Mouse (Mus musculus) activated CD4-positive, CD25-positive, alpha-beta regulatory T cell, adult 4 months (primary cell): ENCODE measurements at regions not wholly inside any gene's neighbourhood (a gene's known extent, or its start where the extent isn't known, plus 50 kb on each side); places are given as distances from the start of the nearest gene placed in this dataset.
"Not testable (repeated sequence)": the region's sequence is repeated elsewhere in the genome, so short reads cannot be mapped to it uniquely, and the experiment has no call there.

ENCODE experiments used
- ATAC-seq: one replicate; pipeline ENCODE4 v1.8.0; 2017

DNA sequence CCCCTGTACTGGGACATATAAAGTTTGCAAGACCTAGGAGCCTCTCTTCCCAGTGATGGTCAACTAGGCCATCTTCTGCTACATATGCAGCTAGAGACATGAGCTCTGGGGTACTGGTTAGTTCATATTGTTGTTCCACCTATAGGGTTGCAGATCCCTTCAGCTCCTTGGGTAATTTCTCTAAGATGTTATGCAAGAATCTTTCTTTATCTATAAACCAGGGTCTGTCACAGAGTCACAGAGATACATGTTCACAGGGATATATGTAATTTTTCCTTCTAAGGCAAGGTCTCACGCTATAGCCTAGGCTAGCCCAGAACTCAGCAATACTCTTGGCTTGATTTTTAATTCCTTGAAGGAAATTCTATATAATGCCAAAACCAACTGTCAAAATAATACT lies 56.9 kb downstream of the Zfp36l1 start:
- not testable (repeated sequence) for ATAC-seq

DNA sequence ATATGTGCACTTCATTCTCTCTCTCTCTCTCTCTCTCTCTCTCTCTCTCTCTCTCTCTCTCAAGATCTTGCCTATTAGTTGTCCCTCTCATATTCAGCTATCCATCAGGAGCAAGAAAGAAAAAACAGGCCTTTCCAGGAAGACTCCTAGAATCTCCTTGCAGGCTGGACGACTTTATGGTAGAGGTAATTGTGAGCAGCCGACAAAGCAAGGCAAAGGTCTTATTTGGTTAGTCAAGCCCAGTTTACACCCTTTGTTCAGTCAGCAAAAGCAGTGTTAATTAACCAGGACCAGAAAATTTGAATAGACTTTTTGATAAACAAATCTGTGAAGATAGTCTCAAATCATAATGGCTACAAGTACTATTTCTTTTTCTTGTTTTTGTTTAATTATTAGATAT lies 57.4 kb downstream of the Zfp36l1 start:
- ATAC-seq, result no peak

- no peak for ATAC-seq
Observed at GRCm38 (mm10) chr12:80054655-80055037, 58.2 kb downstream of the Zfp36l1 start.

DNA sequence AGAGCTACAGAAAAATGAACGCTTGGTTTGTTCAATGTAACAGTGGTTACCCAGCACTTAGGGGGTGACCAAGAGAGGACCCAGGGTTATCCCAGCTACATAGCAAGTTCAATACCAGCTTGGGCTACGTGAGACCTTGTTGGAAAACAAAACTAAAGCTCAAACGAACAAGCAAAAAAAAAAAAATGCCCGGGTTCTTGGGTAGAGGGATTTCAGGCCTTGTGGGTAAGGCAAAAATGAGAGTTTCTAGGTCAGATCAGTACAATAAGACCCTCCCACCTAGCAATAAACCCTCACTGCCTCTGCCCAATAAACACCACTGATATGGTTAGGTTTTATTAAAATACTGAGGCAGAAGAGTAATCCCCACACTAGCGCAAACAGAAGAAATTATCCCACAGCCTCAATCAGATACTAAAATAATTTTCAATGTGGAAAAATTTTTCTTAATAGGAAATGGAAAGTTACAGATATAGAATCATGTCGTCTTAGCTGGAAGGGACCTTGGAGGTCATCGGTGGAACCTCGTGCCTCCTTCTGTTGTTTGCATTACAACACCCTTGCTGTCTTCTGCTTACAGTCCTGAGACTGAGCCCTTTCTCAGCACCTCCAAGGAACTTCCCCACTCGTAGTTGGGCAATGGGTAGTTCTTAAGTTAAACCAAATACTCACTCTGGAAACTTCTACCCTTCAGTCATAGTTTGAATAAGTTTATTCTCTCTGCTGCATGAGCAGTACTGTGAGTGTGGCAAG lies 58.7 kb downstream of the Zfp36l1 start:
- ATAC-seq, result no peak

GRCm38 (mm10) chr12:80048215-80048979 lies 64.4 kb downstream of the Zfp36l1 start:
- ATAC-seq, result no peak

DNA sequence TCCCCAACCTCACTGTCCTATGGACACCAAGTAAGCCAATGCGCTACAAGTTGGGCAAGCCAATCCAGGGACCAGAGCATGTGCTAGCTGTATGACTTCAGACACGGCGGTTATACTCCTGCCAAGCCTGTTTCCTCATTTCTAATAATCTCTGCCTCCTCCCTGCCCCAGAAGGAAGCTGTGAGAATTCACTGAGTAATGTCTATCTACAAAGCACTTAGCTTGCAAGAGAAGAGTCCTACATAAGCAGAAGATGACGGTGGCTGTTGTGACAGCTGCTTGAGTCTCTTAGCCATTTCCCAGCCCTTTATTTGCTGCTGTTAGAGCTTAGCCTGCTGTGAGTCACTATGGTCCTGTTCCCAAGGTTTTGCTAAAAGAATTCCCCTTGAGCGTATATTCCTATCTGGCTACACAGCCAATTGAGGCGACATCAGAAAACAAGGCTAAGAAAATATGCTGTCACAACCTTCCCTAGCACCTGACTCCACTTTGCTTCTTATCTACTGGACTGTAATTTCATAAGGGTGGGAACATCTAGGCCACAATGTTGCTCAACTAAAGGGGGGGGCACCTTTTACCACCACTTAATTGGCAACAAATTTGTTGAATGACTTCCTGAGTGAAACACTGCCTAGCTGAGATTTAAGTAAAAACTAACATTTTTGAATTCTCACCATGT lies 66.0 kb downstream of the Zfp36l1 start:
- no peak for ATAC-seq

GRCm38 (mm10) chr12:80041510-80042324 lies 71.1 kb downstream of the Zfp36l1 start:
- ATAC-seq, result no peak

- no peak for ATAC-seq
Observed at GRCm38 (mm10) chr12:80041012-80041411, 71.8 kb downstream of the Zfp36l1 start.

DNA sequence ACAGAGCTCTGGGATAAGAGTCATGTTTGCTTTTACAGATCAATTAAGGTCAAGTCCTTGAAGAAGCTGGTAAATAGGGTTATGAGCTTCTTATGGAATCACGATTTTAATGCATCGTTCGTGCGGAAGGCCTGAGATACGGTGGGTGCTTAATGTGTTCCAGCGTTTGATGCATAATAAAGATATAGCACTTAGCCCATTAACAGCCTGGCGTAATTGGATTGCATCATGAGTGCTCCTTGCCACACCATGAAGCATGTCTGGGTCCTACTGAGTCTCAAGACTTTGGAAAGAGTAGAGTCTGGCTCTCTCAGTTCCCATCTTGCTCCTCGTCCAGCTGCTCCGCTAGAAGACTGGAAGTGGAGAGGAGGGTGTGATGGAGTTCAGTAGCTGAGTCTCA lies 72.6 kb downstream of the Zfp36l1 start:
- no peak for ATAC-seq

GRCm38 (mm10) chr12:80039150-80039549 lies 73.7 kb downstream of the Zfp36l1 start:
- no peak for ATAC-seq

- ATAC-seq, result no peak
Observed at GRCm38 (mm10) chr12:80035500-80036271, 77.1 kb downstream of the Zfp36l1 start.

- ATAC-seq, result no peak
Observed at GRCm38 (mm10) chr12:80034963-80035411, 77.8 kb downstream of the Zfp36l1 start.

DNA sequence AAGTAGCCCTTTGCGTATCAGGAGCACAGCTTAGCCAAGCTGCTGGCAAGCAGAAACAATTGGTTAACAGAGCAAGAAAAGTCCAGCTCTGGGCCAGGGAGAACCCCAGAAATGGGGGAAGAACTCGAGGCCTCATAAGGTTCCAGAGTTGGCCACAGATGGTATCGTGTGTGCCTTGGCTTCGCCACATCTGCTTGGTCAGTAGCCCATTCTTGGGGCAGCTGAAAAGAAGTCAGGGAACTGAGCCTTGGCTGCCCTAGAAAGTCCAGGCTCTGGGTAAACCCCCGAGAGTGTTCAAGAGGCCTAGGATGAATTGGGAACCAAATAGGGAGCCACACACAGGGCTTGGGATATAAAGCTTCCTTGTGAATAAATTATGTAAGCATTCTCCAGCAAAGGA lies 78.7 kb downstream of the Zfp36l1 start:
- ATAC-seq, result no peak

GRCm38 (mm10) chr12:80032520-80032919 lies 80.3 kb downstream of the Zfp36l1 start:
- ATAC-seq, result no peak

GRCm38 (mm10) chr12:80028301-80028700 lies 84.5 kb downstream of the Zfp36l1 start:
- no peak for ATAC-seq

- ATAC-seq, result no peak
Observed at GRCm38 (mm10) chr12:80023107-80024078, 89.4 kb downstream of the Zfp36l1 start.

DNA sequence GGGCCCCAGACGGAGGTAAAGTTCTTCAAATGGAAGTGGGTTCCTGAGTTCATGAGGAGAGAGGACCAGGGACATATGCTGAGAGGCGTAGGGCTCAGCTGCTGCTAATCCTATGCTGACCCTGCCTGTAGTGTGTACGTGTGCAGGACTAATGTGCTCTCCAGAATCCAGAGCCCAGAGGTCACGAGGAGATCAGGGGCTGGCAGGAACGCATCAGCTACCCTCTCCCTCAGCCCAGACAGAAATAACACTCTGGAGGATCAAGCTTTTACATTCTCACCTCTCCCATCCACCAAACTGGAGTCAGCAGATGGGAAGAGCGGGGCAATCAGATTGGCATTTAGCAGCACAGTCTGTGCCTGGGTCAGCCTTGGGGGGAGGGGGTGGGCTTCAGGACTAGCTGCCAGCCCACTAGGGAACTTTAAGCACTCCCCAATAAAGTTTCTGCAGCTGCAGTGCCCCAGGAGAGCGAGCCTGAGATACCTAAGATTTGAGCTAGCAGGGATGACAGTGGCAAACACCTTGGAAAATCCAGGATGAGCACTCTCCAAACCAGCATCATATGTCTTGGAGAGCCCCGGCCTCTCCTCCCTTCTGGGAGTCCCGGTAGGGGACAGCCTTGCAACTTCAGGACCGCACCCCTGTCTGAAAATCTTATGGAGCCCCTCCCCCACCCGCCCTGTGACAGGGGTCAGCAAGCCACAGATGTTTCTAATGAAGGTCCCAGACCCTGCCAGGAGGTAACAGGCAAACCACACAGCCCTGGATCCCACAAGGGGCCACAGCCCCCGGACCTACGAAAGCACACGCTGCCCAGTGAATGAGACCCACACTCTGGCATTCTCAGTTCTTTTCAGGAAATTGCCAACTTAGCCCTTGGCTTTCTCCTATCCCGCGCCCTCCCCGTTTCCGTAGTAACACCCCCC lies 90.4 kb downstream of the Zfp36l1 start:
- ATAC-seq, result no peak

- no peak for ATAC-seq
Observed at GRCm38 (mm10) chr12:80021030-80021473, 91.8 kb downstream of the Zfp36l1 start.

- no peak for ATAC-seq
Observed at GRCm38 (mm10) chr12:80018086-80018485, 94.7 kb downstream of the Zfp36l1 start.
